Mouse (Mus musculus): ENCODE results near the gene Slc25a30.

DNA sequence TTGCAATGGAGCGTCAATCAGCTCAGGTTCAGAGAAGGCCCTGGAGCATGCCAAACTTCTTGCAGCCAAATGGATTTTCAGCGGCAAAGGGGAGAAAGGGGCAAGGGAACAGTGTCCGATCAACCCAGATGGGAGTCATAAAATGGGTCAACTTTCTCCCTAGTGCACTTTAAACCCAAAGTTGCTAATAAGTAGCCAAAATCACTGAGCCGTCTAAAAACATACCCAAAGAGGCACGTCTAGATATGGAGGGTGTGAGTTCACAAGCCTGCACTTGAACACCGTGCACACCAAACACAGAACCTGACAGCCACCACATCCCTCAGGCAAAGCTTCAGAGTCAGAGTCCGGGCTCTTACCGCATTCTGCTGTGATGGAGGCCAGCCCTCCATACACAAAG is 10.2 kb downstream of the Slc25a30 start:
- no peak for TF ChIP-seq GATA1 (IDR thresholded peaks at IDR 0.05; ENCODE audit: borderline replicate concordance, low read length)
- no peak for TF ChIP-seq FLI1 (IDR thresholded peaks at IDR 0.05; ENCODE audit: low read length)

Measured in megakaryocyte, embryonic 14.5 days (primary cell).